Mouse (Mus musculus) limb, embryonic 15.5 days (tissue): ENCODE measurements around the gene Vcp. TPM values are rescaled to one million over a fixed set of nuclear protein-coding genes. Genes with fewer than 3 reads are reported as not detected.

Source experiments
- ATAC-seq: fragments of 200-750 bp; cut with Nextera tagmentation; 2 replicates; pipeline ENCODE4 v1.8.0; 2017; ENCODE audit warnings: low read depth, moderate TSS enrichment; ENCODE audit not compliant: insufficient number of reproducible peaks, low FRiP score, low TSS enrichment
- H3K27ac ChIP-seq: fragments of 300-500 bp; sonication (generic); 2 replicates; pipeline ENCODE4 v1.5.1; 2015; ENCODE audit warnings: moderate library complexity, mild to moderate bottlenecking, inconsistent platforms
- H3K27me3 ChIP-seq: fragments of 300-500 bp; sonication (generic); 2 replicates; pipeline ENCODE4 v1.6.1; 2015; ENCODE audit warnings: inconsistent platforms
- H3K36me3 ChIP-seq: fragments of 300-500 bp; sonication (generic); 2 replicates; pipeline ENCODE4 v1.6.1; 2015; ENCODE audit warnings: inconsistent platforms
- H3K4me1 ChIP-seq: fragments of 300-500 bp; sonication (generic); 2 replicates; pipeline ENCODE4 v1.6.1; 2015; ENCODE audit warnings: inconsistent platforms
- H3K4me2 ChIP-seq: fragments of 300-500 bp; sonication (generic); 2 replicates; pipeline ENCODE4 v1.6.1; 2015; ENCODE audit warnings: mild to moderate bottlenecking, inconsistent platforms
- H3K4me3 ChIP-seq: fragments of 300-500 bp; sonication (generic); 2 replicates; pipeline ENCODE4 v1.5.1; 2015; ENCODE audit warnings: mild to moderate bottlenecking, inconsistent platforms
- H3K9ac ChIP-seq: fragments of 300-500 bp; sonication (generic); 2 replicates; pipeline ENCODE4 v1.6.1; 2015; ENCODE audit warnings: inconsistent platforms
- H3K9me3 ChIP-seq: fragments of 300-500 bp; sonication (generic); 2 replicates; pipeline ENCODE4 v1.6.1; 2016; ENCODE audit warnings: inconsistent platforms
- whole genome bisulfite sequencing: fragments of 180-500 bp; shearing (Covaris S2); methylation state at CpG from one replicate; pipeline ENCODE4 v1.1.7; 2015; 5-methylcytosine and 5-hydroxymethylcytosine counted together
- polyA plus RNA-seq: library from polyadenylated mRNA; unstranded; fragments of >200 nt; fragmentation: Nextera tagmentation; extraction: Ambion mirVana; gene quantifications from 2 replicates; pipeline ENCODE4 v1.2.1, GENCODE M21; 2015

Gene Vcp
- polyA plus RNA-seq, 1 experiment from 2014 or later = 505 TPM

- Histone ChIP-seq H3K4me2 (peak within 1 kb of the TSS; percentile 71), H3K9ac (peak within 1 kb of the TSS; percentile 40; the same call in 1 of the 2 replicates), H3K4me1 (peaks cover 18% of the 10 kb centered on the region), H3K4me3 (peak within 1 kb of the TSS; percentile 61), H3K9me3 (no peaks in the 10 kb centered on the region), H3K27ac (peak within 1 kb of the TSS; percentile 91), H3K36me3 (peaks cover 66% of the 10 kb centered on the region), H3K27me3 (no peaks in the 10 kb centered on the region)
- peak; percentile 84 for ATAC-seq
- WGBS = 5% methylated on average over 42 of the region's 42 CpGs
Observed at GRCm38 (mm10) chr4:43025084-43025960, 25.0 kb upstream of the Vcp start, which contains the start of gene Pigo. TSS of gene Pigo (minus strand) at chr4:43025819.

DNA sequence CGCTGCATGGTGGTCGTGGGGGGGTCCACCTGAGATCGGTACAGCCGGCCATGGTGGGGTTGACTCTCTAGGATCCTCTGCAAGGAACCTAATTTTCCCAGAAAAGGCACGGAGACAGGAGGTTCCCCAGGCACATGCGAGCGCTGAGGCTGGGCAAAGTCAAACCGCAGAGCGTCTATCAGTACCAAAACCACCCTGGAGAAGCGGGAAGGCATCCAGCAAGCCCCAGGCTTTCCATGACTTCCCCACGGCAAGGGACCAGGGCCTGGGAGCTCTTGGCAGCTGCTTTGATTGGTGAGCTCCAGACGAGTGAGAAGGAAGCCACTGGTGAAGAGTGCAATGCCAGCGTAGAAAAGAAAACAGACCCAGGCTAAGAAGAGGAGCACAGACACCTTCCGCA lies 24.4 kb upstream of the Vcp start:
- Histone ChIP-seq H3K4me1 (peaks cover 13% of the 10 kb centered on the region), H3K4me2 (peak overlapping the region; percentile 71), H3K9me3 (no peaks in the 10 kb centered on the region), H3K9ac (0 out of 2 replicates have a peak overlapping the region, but pooled peaks have one; percentile 40), H3K27ac (peak overlapping the region; percentile 91; the same call in 1 of the 2 replicates), H3K27me3 (no peaks in the 10 kb centered on the region), H3K4me3 (peak overlapping the region; percentile 61), H3K36me3 (peaks cover 68% of the 10 kb centered on the region)
- 75% methylated on average over 14 of the region's 14 CpGs for WGBS
- ATAC-seq = no peak

DNA sequence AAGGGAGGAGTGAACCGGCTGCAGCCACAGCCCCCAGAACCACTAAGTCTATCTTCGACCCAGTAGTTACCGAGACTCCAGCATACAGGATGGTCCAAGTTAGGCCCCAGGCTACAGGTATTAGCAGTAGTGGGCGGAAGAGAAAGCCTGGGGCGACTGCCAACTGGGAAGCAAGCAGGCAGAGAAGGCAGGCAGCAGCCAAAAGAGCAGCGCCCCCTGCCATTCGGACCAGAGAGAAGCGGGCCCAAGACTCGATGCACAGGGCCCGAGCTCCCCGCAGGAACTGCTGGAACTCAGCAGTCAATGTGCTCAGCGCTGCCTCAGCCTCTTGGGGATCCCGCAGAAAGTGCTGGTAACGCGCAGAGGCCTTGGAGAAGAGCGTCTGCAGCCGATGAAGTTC lies 21.0 kb upstream of the Vcp start:
- Histone ChIP-seq H3K4me1 (peaks cover 13% of the 10 kb centered on the region), H3K4me2 (no peak overlapping the region), H3K9me3 (no peaks in the 10 kb centered on the region), H3K4me3 (no peak overlapping the region), H3K36me3 (peaks cover 68% of the 10 kb centered on the region), H3K27me3 (no peaks in the 10 kb centered on the region), H3K9ac (no peak overlapping the region), H3K27ac (no peak overlapping the region)
- 79% methylated on average over 17 of the region's 17 CpGs for WGBS
- ATAC-seq = no peak

- no peak overlapping the region for H3K9ac ChIP-seq
- no peak overlapping the region for H3K4me3 ChIP-seq
- ATAC-seq = no peak
- H3K9me3 ChIP-seq = no peaks in the 10 kb centered on the region
- 93% methylated on average over 16 of the region's 16 CpGs for WGBS
- H3K4me2 ChIP-seq = no peak overlapping the region
- H3K27ac ChIP-seq = no peak overlapping the region
- H3K4me1 ChIP-seq = peaks cover 13% of the 10 kb centered on the region
- peaks cover 68% of the 10 kb centered on the region for H3K36me3 ChIP-seq
- no peaks in the 10 kb centered on the region for H3K27me3 ChIP-seq
Observed at GRCm38 (mm10) chr4:43020876-43021275, 20.6 kb upstream of the Vcp start.

DNA sequence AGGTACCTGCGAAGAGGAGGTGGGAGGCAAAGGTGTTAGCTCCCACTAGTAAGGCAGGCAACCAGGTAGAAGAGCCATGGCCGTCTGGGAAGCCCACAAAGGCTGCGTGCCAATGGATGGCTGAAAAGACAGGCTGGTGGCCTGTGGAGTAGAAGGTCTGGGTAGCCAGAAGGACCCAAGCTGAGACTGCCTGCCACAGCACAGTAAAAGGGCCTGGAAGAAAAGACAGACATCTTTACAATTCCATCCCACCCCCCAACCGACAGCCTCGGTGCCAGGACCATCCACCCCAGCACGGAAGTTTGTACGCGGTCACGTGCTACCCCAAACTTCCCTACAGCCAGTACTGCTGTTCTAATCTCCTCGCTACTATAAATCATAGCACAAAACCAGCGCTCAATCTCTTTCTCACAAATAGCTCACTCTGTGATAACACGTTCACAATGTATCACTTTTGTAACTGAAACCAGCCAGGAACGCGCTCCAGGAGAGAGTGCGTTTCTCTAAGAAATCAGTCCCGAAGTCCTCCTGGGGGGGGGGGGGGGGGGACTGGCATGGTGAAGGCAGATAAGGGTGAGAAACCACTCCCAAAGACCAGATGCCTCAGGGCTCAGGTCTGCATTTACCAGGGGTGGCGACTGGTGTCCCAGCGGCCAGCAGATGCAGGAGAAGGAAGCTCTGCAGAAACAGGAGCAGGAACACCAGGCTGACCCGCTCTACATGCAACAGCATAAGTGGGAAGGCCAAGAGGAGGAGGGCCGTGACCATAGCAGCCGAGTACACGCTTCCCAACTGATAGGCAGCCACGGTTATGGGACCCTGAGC lies 19.5 kb upstream of the Vcp start:
- no peaks in the 10 kb centered on the region for H3K9me3 ChIP-seq
- H3K4me1 ChIP-seq = peaks cover 10% of the 10 kb centered on the region
- 90% methylated on average over 23 of the region's 23 CpGs for WGBS
- no peaks in the 10 kb centered on the region for H3K27me3 ChIP-seq
- no peak overlapping the region for H3K4me3 ChIP-seq
- H3K9ac ChIP-seq = no peak overlapping the region
- peaks cover 68% of the 10 kb centered on the region for H3K36me3 ChIP-seq
- no peak overlapping the region for H3K27ac ChIP-seq
- ATAC-seq = no peak
- no peak overlapping the region for H3K4me2 ChIP-seq

DNA sequence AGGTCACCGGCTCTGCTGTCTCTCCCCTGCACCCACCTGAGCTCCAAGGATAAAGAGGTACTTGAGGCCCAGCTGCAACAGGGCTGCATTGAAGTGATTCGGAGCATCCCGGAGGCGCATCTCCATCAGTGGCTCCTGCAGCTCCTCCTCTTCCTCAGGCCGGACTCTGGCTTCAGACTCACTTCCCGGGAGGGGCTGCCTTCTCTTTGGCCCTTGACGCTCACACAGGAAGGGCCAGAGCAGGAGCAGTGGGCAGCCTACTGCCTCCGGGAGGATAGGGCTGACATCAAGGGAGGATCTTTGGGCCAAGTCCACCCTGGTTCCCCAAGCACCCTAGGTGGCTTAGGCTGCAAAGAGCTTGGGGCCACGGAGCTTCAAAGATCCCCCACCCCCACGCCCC lies 18.9 kb upstream of the Vcp start:
- Histone ChIP-seq H3K9me3 (no peaks in the 10 kb centered on the region), H3K9ac (no peak overlapping the region), H3K4me1 (peaks cover 3% of the 10 kb centered on the region; the same call in 1 of the 2 replicates), H3K27ac (no peak overlapping the region), H3K27me3 (no peaks in the 10 kb centered on the region), H3K4me3 (no peak overlapping the region), H3K36me3 (peaks cover 68% of the 10 kb centered on the region), H3K4me2 (no peak overlapping the region)
- WGBS = 91% methylated on average over 10 of the region's 10 CpGs
- no peak for ATAC-seq

- no peaks in the 10 kb centered on the region for H3K27me3 ChIP-seq
- no peak for ATAC-seq
- H3K36me3 ChIP-seq = peaks cover 62% of the 10 kb centered on the region
- 95% methylated on average over 4 of the region's 4 CpGs for WGBS
- no peaks in the 10 kb centered on the region for H3K9me3 ChIP-seq
- H3K4me1 ChIP-seq = no peaks in the 10 kb centered on the region
- no peak overlapping the region for H3K4me2 ChIP-seq
- no peak overlapping the region for H3K27ac ChIP-seq
- no peak overlapping the region for H3K9ac ChIP-seq
- no peak overlapping the region for H3K4me3 ChIP-seq
Observed at GRCm38 (mm10) chr4:43018156-43018555, 17.8 kb upstream of the Vcp start.

GRCm38 (mm10) chr4:43012091-43012490 lies 11.8 kb upstream of the Vcp start:
- no peak overlapping the region for H3K9ac ChIP-seq
- no peaks in the 10 kb centered on the region for H3K27me3 ChIP-seq
- peaks cover 14% of the 10 kb centered on the region for H3K4me1 ChIP-seq
- 0 out of 2 replicates have a peak, but pooled peaks cover 9% of the 10 kb centered on the region for H3K36me3 ChIP-seq
- H3K9me3 ChIP-seq = no peaks in the 10 kb centered on the region
- no peak overlapping the region for H3K4me2 ChIP-seq
- no peak overlapping the region for H3K4me3 ChIP-seq
- ATAC-seq = no peak
- H3K27ac ChIP-seq = no peak overlapping the region
- WGBS = 97% methylated on average over 1 of the region's 1 CpGs

DNA sequence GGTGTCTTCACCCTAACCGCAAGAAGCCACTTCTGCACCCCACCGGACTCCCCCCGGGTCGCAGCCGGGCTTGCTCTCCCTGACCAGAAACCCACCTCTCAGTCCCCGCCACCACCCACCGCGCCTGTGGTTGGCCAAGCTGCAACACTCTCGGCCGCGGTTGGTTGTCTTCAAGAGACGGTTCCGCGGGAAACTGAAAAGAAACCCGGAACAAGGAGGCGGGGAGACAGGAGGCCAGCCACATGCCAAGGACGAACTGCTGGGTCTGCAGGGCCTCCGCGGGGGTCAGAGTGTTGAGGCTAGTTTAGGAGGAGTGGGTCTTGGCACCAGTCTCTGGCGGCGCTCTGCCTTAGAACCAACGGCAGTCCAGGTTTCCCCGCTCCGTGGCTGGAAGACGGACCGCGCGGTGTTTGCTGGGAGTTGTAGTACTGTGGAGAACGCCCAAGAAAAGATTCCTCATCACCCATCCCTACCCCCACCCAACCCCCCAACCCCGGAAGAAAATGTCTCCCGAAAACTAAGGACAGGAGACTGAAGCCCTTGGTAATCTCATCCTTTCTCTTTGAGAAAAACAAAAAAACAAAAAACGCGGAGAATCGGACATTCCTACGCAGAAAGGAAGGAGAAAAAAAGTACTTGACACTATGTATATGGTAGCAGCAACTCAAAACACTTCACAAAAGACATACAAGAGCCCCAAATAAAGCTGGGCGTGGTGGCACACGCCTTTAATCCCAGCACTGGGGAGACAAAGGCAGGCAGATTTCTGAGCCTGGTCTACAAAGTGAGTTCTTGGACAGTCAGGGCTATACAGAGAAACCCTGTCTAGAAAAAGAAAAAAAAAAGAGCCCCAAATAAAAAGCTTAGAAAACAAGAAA lies 10.1 kb upstream of the Vcp start, which contains the start of gene Fancg:
Gene Fancg, minus strand, starts transcription at position 346 of the 878 bp plus-strand sequence.
- Histone ChIP-seq H3K27ac (peak within 1 kb of the TSS; percentile 64), H3K9ac (peak within 1 kb of the TSS; percentile 51), H3K4me1 (peaks cover 14% of the 10 kb centered on the region), H3K4me2 (peak within 1 kb of the TSS; percentile 78), H3K36me3 (peaks cover 11% of the 10 kb centered on the region; the same call in 1 of the 2 replicates), H3K4me3 (peak within 1 kb of the TSS; percentile 87), H3K9me3 (no peaks in the 10 kb centered on the region), H3K27me3 (no peaks in the 10 kb centered on the region)
- ATAC-seq = peak; percentile 88
- WGBS = 1% methylated on average over 37 of the region's 37 CpGs

DNA sequence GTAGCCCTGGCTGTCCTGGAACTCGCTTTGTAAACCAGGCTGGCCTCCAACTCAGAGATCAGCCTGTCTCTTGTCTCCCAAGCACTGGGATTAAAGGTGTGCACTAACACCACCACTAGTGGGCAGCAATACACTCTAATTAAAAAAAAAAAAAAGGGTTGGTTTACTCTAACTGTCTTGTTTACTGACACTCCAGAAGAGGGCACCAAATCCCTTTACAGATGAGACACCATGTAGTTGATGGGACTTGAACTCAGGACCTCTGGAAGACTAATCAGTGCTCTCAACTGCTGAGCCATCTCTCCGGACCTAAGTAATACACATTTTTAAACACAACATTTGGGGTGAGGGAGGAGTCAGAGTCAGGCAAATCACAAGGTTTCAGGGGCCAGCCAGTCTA lies 5.5 kb upstream of the Vcp start:
- Histone ChIP-seq H3K27ac (no peak overlapping the region), H3K36me3 (peaks cover 22% of the 10 kb centered on the region), H3K4me1 (peaks cover 13% of the 10 kb centered on the region), H3K9me3 (no peaks in the 10 kb centered on the region), H3K27me3 (no peaks in the 10 kb centered on the region), H3K4me2 (no peak overlapping the region), H3K9ac (no peak overlapping the region), H3K4me3 (no peak overlapping the region)
- WGBS = 66% methylated on average over 2 of the region's 2 CpGs
- no peak for ATAC-seq

- Histone ChIP-seq H3K27me3 (no peaks in the 10 kb centered on the region), H3K9me3 (no peaks in the 10 kb centered on the region), H3K4me1 (peaks cover 11% of the 10 kb centered on the region), H3K9ac (no peak overlapping the region), H3K4me2 (no peak overlapping the region), H3K27ac (no peak overlapping the region), H3K4me3 (no peak overlapping the region), H3K36me3 (peaks cover 22% of the 10 kb centered on the region)
- 90% methylated on average over 3 of the region's 3 CpGs for WGBS
- no peak for ATAC-seq
Observed at GRCm38 (mm10) chr4:43004951-43005350, 4.6 kb upstream of the Vcp start.
